Mouse (Mus musculus) G1E-ER4 (cell line): ENCODE results near the gene Thap11. TPM values are rescaled to one million over a fixed set of nuclear protein-coding genes. Genes with fewer than 3 reads are reported as not detected.

Experiments used
- GATA1 ChIP-seq: IDR thresholded peaks from one replicate; pipeline ENCODE4 v1.8.0; 2012; ENCODE audit warnings: low read length, inconsistent platforms
- polyA plus RNA-seq: library from polyadenylated mRNA; stranded (reverse); fragments of >175 nt; gene quantifications from 2 replicates; pipeline ENCODE4 v1.2.3, GENCODE M21; 2012

The Thap11 gene
- polyA plus RNA-seq: 35.4 and 41.5 TPM in 2 replicates

GRCm38 (mm10) chr8:105854715-105855216 is at the start of gene Thap11:
Gene Thap11 (plus strand): TSS chr8:105855132.
- no peak for TF ChIP-seq GATA1

GRCm38 (mm10) chr8:105805346-105805745 is 49.6 kb upstream of the Thap11 start:
- TF ChIP-seq GATA1: no peak

GRCm38 (mm10) chr8:105805964-105806363 is 49.0 kb upstream of the Thap11 start:
- TF ChIP-seq GATA1: no peak

DNA sequence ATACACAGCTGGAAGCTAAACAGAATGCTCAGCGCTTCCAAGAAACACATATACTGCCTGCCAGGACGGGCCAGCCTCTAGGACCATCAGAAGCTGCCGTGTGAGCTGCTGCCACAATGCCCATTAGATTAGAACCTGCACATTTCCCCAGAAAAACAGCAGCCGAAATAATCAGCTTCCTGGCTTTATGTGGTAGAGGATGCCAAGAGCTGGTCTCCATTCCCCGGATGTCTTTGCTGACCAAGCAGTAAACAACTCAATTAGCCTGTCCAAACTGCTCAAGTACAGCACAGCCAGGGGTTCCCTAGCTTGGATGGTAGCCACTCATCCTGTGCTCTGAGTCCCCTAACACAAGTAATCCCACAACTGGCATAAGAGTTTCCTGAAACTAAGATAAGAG is 47.2 kb upstream of the Thap11 start:
- no peak for TF ChIP-seq GATA1

DNA sequence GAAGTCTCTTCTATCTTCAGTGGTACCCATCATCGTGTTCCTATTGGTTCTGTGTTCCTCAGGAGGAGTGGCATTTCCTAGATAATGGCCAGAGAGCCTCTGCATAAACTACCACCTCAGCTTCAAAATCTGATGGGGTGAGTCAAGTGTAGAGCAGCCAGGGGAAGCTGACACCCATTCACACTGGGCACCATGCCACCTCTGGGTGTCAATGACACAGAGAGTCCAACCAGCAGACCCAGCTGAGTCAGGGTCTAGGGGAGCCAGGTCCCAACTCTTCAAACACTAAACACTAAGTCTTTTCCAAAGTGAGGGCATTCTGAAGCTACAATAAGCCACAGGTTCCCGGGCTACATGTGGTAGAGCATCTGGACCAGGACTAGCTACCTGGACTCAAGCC is 46.5 kb upstream of the Thap11 start:
- no peak for TF ChIP-seq GATA1

DNA sequence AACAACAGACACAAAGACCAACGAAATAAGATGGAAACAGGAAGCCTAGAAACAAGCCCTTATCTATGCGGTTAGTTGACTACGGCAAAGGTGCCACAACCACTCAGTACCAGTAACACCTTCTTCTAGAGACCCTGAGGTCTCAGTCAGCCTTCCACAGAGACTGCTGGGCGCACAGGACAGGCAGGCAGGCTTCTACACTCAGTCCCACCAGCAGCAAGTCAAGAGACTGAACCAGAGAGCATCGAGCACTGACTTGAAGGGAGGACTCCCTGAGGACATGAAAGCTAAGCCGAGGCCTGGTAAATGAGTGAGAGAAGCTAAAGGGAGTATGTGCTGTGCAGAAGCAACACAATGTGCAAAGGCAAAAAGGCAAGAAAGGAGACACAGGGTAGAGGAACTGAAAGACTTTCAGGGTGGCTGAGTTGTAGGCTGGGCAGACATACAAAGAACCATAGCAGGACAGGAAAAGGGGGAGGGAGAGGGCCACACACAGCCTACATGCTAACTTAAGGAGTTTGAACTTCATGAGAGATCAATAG is 44.6 kb upstream of the Thap11 start:
- TF ChIP-seq GATA1: peak; percentile 7

DNA sequence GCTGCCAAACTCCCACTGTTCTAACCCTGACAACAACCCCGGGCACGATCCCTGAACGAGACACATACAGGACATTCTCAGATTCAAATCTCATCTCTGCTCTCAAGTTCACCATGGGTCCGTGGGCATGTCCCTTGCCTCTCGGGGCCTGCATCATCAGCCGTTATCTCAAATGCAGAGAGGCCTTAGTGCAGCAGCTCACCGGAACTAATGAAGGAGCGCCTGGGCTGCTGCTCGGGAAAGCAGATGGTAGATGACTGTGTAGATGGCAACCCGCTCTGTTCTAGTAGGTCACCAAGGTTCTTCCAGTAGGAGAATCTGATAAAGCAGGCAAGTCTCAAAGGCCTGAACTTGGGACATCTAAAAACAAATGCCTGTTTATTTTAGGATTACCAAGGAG is 43.9 kb upstream of the Thap11 start:
- peak; percentile 40 for TF ChIP-seq GATA1

DNA sequence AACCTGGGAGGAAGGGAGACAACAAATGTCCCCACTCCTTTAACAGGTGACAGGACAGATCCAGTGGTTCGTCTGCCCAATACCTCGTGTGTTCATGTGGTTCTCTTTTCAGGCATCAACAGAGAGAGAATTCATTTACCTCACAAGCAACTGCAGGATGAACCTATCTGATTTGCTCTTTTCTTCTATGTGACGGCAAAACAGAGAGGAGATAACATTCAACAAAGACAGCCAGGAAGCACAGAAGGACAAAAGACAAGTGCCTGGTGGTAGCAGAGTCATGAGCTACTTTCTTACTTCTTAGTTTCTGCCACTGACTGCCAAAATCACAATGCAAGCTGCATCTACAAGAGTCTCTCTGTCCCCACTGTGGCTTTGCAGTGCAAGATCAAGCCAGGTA is 43.4 kb upstream of the Thap11 start:
- no peak for TF ChIP-seq GATA1

- TF ChIP-seq GATA1: no peak
These were observed 42.4 kb upstream of the Thap11 start for GRCm38 (mm10) chr8:105812511-105812910.

DNA sequence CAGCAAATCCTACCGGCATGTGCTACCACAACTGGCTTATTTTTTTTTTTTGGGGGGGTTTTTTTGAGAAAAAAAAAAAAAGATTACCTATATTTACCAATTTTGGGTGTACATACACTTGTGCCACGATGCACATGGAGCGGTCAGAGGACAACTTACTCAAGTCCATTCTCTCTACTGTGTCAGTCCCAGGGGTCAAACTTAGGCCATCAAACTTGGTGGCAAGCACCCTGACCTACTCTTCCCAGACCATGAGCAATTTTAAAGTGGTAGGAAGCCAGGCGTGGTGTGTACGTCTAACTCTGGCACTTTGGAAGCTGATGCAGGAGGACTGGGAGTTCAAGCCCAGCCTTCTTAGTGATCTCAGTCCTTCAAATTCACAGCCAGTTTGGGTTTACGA is 41.7 kb upstream of the Thap11 start:
- TF ChIP-seq GATA1: no peak

- TF ChIP-seq GATA1: no peak
These were observed 35.3 kb upstream of the Thap11 start for GRCm38 (mm10) chr8:105819659-105820058.

GRCm38 (mm10) chr8:105820925-105821324 is 34.0 kb upstream of the Thap11 start:
- TF ChIP-seq GATA1: peak; percentile 99

DNA sequence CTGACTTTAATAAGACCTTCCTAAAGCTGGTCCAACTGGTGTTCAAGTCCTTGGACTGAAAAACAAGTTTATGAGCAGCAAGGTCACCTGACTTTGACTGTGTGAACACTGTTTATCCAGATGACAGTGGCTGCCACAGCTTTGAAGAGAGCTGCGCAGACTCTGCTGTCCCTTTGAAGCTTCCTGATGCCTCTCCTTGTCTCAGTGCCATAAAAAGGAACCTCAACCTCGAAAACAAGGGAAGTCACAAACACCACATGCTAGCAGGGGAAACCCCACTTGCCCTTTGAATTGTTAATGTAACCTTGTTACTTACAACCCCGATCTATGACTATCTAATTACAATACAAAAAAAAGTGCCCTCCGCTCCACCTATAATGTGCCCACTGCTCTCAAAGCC is 29.4 kb upstream of the Thap11 start:
- no peak for TF ChIP-seq GATA1

DNA sequence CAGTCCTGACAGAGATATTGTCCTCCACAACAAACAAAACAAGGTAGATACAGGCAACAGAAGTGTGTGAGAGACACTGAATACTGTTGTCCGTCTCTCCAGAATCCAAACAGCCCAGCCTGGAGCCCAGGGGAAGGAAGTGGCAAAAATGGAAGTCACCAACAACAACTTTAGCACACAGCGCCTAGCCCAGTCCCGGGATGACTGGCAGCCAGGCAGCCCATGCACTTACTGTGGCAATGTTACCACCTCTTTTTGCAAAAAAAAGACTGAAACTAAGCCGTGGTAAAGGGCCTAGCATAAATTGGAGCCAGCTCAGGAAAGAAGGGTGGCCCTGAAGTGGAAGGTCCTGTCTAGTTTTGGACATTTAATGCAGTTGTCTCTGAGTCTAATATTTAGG is 28.6 kb upstream of the Thap11 start:
- TF ChIP-seq GATA1: no peak

GRCm38 (mm10) chr8:105826861-105827848 is 27.8 kb upstream of the Thap11 start, which contains the start of the genes Ranbp10 and Tsnaxip1:
Gene Ranbp10 (minus strand): TSS chr8:105827350.
Gene Tsnaxip1 (plus strand): TSS chr8:105827731.
- no peak for TF ChIP-seq GATA1

- no peak for TF ChIP-seq GATA1
These were observed 19.6 kb upstream of the Thap11 start for GRCm38 (mm10) chr8:105835318-105835717.
